Mouse (Mus musculus): ENCODE measurements around the gene Syngr1.

The Syngr1 gene

GRCm38 (mm10) chr15:80148565-80148964 lies 57.4 kb downstream of the Syngr1 start:
- no peak for DNase-seq

- DNase-seq, result no peak
These were observed 58.4 kb downstream of the Syngr1 start for GRCm38 (mm10) chr15:80149517-80149916.

GRCm38 (mm10) chr15:80152663-80153062 lies 61.5 kb downstream of the Syngr1 start:
- no peak for DNase-seq

- DNase-seq, result no peak
These were observed 62.6 kb downstream of the Syngr1 start for GRCm38 (mm10) chr15:80153757-80154156.

- DNase-seq, result no peak
These were observed 64.6 kb downstream of the Syngr1 start for GRCm38 (mm10) chr15:80155707-80156106.

GRCm38 (mm10) chr15:80157197-80157943 lies 66.2 kb downstream of the Syngr1 start:
- no peak for DNase-seq

- DNase-seq, result no peak
These were observed 67.0 kb downstream of the Syngr1 start for GRCm38 (mm10) chr15:80158001-80158706.

- DNase-seq, result no peak
These were observed 67.6 kb downstream of the Syngr1 start for GRCm38 (mm10) chr15:80158707-80159090.

- no peak for DNase-seq
These were observed 68.3 kb downstream of the Syngr1 start for GRCm38 (mm10) chr15:80159286-80159901.

- no peak for DNase-seq
These were observed 69.1 kb downstream of the Syngr1 start for GRCm38 (mm10) chr15:80160223-80160622.

GRCm38 (mm10) chr15:80160726-80161125 lies 69.6 kb downstream of the Syngr1 start:
- DNase-seq, result peak; percentile 49 to 55

- DNase-seq, result no peak
These were observed 70.1 kb downstream of the Syngr1 start for GRCm38 (mm10) chr15:80161199-80161598.

- peak in 1 of 2 experiments; percentile 47 for DNase-seq
These were observed 71.3 kb downstream of the Syngr1 start for GRCm38 (mm10) chr15:80162401-80162964.

GRCm38 (mm10) chr15:80163274-80163673 lies 72.1 kb downstream of the Syngr1 start:
- DNase-seq, result peak; percentile 97 to 98

GRCm38 (mm10) chr15:80163716-80164115 lies 72.6 kb downstream of the Syngr1 start:
- DNase-seq, result no peak

- peak; percentile 77 to 85 for DNase-seq
These were observed 74.3 kb downstream of the Syngr1 start for GRCm38 (mm10) chr15:80165396-80165795.

All from cerebellum, adult 18-20 months (tissue).